Mouse (Mus musculus) CD4-positive, CD25-positive, alpha-beta regulatory T cell, adult 2 months (primary cell): ENCODE results near the gene Npat.

ENCODE experiments used
- DNase-seq: peaks from one replicate; pipeline ENCODE4 v3.0.0-alpha.2; 2012; ENCODE audit warnings: low read depth, low spot score

Npat gene

DNA sequence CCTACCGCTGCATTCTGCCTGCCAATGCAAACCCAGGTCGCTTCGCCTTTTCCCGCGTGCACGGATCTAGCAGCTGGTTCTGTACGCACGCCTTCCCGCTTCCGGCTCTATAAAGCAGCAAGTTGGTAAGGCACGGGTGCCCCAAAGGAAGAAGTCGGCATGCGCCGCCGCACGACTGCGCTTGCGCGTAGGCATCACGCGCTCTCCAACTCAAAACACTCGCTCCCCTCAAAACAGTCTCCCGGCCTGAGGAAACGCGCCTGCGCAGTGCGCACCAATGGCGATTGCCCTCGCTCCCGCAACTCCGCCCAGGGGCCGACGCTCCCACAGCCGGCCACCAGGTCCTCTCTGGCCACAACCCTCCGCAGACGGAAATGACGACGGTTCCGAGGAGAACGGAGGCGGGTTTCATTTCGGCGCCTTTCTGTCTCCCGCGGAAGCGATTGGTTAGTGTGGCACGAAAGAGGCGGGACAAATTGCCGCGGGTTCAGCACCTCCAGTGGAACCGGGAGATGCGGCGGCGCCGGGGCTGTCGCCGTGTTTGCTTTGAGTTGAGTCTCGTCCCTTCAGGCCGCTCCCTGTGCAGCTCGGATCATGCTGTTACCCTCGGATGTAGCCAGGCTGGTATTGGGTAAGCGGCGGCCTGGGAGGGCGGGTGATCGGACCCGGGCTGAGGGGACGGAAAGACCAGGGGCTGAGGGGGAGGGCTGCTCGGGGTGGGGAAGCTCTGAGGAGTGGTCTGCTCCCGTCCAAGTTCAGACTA lies at the start of gene Npat, which contains the start of gene Atm:
Npat (plus strand) TSS at position 490 of the 763 bp plus-strand sequence.
Atm (minus strand) TSS at position 183 of the 763 bp plus-strand sequence.
- DNase-seq: peak; percentile 100

DNA sequence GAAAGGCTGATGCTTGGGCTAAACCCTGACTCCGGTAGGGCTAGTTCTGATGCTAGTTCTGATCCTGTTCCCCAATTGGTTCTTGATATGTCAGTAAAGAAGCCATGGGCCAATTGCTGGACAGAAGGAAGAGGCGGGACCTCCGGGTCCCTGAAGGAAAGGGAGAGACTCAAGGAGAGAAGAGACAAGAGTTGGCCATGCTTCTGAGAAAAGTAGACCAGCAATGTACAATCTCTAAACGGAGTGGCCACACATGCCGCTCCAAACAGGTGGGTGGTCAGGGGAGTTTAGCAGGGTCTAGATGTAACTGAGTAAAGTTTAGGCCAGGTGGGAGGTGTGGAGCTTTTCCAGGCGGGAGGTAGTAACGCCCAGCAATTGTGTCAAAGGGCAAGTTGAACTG lies 28.8 kb upstream of the Npat start:
- DNase-seq: no peak

DNA sequence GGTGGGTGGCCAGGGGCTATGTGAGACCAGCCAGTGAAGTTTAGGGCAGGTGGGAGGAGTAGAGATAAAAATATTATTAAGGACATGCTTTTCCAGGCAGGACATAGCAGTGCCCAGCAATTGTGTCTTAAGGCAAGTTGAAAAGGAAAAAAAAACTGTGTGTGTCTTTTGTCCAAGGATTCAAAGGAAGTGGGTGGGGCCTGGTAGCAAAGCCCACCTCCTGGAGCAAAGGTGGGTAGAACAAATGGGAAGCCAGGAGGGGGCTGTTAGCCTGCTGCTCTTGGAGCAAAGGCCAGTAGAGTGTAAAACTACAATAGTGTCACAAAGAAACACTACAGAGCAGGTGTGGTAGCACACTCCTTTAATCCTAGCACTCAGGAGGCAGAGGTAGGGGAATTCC lies 22.8 kb upstream of the Npat start:
- no peak for DNase-seq

DNA sequence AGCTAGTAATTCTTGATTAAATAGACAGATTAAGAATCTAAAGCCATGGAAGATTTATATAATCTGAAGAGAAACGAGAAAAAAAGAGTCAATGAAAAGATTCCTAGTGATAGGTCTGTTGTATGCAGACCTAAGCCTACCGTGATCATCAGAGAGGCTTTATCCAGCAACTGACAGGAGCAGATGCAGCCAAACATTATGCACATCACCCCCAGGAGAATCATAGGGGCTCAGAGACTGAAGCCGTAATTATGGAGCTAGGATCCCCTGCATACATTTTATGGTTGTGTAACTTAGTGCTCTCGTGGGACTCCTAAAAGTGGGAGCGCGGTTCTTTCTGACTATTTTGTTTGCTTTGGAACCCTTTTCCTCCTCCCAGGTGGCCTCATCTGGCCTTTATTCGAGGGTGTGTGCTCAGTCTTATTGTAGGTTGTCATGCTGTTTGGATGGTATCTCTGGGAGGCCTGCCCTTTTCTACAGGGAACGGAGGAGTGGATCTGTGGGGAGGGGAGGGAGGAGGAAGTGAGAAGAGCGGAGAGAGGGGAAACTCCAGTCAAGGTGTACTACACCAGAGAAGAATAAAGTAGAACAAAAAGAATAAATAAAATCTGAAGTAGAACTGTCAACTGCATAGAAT lies 19.4 kb upstream of the Npat start:
- DNase-seq: no peak

GRCm38 (mm10) chr9:53535416-53536320 lies 1.2 kb upstream of the Npat start:
- DNase-seq: peak; percentile 48

GRCm38 (mm10) chr9:53537336-53537965 lies 604 bp downstream of the Npat start:
- peak; percentile 25 for DNase-seq

GRCm38 (mm10) chr9:53570662-53571061 lies 33.8 kb downstream of the Npat start:
- no peak for DNase-seq

DNA sequence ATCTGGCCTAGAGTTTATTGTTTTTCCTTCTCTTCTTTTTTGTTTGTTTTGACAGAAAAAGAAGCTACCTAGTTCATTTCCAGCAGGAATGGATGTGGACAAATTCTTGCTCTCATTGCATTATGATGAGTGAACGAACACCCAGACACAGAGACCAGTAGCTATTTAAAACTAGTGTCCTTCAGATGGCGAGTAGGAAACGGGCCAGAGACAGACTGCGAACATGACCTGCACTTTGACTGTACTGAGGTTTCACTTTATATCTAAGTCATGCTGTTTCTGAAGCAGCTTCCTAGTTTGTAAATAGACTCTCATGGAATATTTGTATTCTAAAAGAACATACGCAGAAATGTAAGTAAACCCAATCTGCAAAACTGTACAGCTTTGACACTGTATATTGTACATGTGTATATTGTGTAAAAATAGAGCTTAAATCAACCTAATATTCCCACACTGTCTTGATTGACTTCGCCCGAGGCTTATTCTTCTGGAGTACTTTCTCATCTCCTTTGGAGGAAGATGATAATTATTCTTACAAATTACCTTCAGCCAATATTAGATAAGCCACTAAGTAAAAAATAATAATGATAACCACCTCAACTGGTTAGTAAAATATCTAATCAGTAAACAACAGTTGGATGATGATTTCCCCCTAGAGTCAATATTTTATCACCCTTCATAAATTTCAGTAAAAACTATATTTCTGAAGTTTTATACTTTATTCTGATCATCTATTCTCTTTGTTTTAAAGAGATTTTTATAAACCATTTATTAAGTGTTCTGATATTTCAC lies 35.9 kb downstream of the Npat start:
- DNase-seq: no peak

DNA sequence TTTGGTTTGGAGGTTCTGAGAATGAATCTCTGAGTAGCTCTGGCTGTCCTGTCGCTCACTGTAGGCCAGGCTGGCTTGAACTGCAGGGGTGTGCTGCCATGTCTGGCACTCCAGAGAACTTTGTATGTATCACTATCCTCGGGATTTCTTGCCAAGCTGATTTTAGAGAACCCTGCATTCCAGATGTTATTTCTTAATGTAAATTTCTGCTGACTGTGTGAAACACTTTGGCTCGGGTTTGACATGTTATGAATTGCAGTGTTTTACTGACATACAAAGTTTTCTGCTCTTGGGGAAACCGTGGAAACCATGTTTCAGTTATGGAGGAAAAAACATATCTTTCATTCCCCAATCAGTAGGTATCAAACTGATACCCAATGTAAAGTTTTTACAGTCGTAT lies 38.9 kb downstream of the Npat start:
- no peak for DNase-seq

- DNase-seq: no peak
These were observed 45.0 kb downstream of the Npat start for GRCm38 (mm10) chr9:53581870-53582269.

DNA sequence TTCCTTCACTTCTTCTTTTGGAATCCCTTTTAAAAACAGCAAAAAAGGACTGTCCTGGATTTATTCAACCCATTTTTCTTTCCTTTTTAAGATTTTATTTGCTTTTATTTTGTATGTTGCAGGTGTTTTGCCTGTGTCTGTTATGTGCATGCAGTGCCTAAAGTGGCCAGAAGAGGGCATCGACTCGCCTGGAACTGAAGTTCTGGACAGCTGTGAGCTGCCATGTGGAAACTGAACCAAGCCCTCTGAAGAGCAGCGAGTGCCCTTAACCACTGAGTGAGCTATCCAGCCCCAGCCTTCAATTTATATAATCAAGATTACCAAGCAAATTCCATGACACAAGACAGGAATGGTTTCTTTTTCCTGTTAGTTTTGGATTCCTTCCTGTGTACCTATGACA lies 57.9 kb downstream of the Npat start:
- DNase-seq: peak; percentile 88

DNA sequence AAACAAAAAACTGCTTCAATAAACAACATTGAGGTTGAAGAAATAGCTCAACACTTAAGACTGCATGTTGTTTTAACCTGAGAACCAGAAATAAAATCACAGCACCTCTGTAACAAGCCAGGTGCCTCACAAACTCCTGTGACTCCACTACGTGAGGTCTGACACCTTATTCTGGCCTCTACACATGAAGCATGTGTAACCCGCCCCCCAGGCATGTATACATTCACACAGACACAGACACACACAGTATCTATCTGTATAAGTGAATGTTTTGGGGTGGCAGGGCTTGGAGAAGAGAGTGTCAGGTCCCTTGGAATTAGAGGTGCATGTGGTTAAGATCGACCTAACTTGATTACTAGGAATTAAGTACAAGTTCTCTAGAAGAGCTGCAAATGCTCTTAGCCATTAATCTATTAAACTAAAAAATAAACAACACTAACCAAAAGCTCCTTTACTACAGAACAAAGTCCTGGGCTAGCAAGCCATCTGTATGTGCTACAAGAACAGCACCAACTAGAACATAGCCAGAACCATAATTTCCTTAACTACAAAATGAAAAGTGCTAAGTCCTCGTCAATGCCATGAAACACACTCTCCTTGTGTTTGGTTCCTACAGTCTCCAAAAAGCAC lies 60.2 kb downstream of the Npat start:
- no peak for DNase-seq

- no peak for DNase-seq
These were observed 61.8 kb downstream of the Npat start for GRCm38 (mm10) chr9:53598631-53599030.

- DNase-seq: no peak
These were observed 64.7 kb downstream of the Npat start for GRCm38 (mm10) chr9:53601541-53601940.

DNA sequence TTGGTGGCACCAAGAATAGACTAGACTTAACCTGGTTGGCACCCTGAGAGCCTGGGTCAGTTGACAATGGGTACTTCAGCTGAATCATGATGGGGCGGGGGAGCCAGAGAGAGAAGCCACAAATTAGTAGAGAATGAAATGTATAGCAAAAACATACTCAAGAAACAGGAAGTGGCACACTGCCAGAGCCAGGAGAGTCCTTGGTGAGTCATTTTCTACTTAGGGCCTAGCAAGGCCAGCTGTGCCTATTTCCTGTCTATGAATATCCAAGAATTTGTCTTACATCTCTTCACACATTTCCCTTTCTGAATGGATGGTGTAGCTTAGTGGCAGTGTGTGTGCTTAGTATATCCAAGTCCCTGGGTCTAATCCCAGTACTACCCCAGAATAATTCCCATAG lies 66.5 kb downstream of the Npat start:
- peak; percentile 72 for DNase-seq

DNA sequence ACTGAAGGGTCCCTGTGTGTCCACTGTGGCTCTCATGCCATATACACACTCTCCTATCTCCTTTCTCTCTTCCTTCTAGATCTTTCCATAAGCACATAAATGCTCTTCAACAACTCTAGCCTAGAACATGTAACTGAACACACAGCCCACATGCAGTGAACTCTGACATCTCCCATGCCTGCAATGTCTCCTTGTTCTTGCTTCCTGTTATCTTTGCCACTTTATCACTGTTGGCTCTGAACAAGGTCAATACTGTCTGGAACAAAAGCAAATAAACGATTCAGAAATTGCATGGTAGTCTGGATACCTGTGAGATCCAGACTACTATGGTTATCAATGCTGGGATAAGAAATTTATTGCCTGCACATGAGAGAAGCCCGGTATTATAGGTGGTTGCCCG lies 67.0 kb downstream of the Npat start:
- no peak for DNase-seq

- no peak for DNase-seq
These were observed 68.1 kb downstream of the Npat start for GRCm38 (mm10) chr9:53604954-53605353.

- DNase-seq: no peak
These were observed 70.3 kb downstream of the Npat start for GRCm38 (mm10) chr9:53607192-53607591.

DNA sequence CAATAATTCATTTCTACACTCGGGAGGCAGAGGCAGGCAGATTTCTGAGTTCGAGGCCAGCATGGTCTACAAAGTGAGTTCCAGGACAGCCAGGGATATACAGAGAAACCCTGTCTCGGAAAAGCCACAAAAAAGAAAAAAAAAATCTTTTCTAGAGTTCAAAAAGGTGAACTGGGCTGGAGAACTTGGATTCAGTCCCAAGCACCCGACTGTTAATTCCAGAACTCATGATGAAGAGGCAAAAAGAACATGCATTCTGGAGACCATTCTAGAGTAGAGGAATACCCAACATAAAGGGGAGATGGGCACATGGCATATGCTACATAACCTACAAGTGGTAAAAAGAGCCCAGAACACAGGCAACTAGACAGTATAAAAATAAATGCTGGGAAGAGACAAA lies 71.0 kb downstream of the Npat start:
- DNase-seq: no peak

GRCm38 (mm10) chr9:53609306-53609967 lies 72.6 kb downstream of the Npat start:
- no peak for DNase-seq
